Comparison of ENCODE assay signal across 25 mouse cellular contexts in genomic region chr11:21343490-21343889, GRCm38 (mm10). TPM values are rescaled to one million over a fixed set of nuclear protein-coding genes. Genes with fewer than 3 reads are reported as not detected.
DNase-seq lines count a peak whose midpoint lies in the region; ATAC-seq and TF ChIP-seq lines count a peak whose summit lies in the region.
"Had no signal": no experiment of that assay in that cellular context is flagged by ENCODE, and none has a peak within 500 bp of the region (broad histone marks: within the 10 kb centered on the region; RNA-seq: fewer than 3 reads in every experiment).

No protein-coding gene starts in this region.

- peaks cover 7 to 13% of the 10 kb centered on the region in 2 experiments for H3K4me1 ChIP-seq in MEL (ENCODE audit: control insufficient read depth in 1 of 2, insufficient read depth in 2 of 2, low read length in 2 of 2)
- peaks cover 12% of the 10 kb centered on the region for H3K4me1 ChIP-seq in liver, embryonic 11.5 days (replicated peaks; ENCODE audit: control insufficient read depth, insufficient read depth, low read length)
- H3K4me1 ChIP-seq in liver, embryonic 14.5 days (replicated peaks; ENCODE audit: control insufficient read depth in 2 of 2, insufficient read depth in 2 of 2, low read length in 1 of 2), result peaks cover 6 to 8% of the 10 kb centered on the region in 2 experiments
- no peaks in the 10 kb centered on the region for H3K4me1 ChIP-seq in forebrain, embryonic 10.5 days
- H3K4me1 ChIP-seq: embryonic facial prominence, embryonic 12.5 days; embryonic facial prominence, embryonic 15.5 days; forebrain, embryonic 12.5 days; forebrain, embryonic 15.5 days; heart, embryonic 10.5 days; heart, embryonic 13.5 days; hindbrain, embryonic 13.5 days had no signal

- ATAC-seq in liver, embryonic 11.5 days (replicated peaks; ENCODE audit: low FRiP score), result peak; percentile 66
- ATAC-seq in liver, embryonic 14.5 days (ENCODE audit: insufficient read depth), result peak; percentile 68
- ATAC-seq in megakaryocyte progenitor cell, adult 5-6 weeks (replicated peaks; ENCODE audit: poor library complexity), result peak; percentile 66
- ATAC-seq: forebrain, embryonic 15.5 days; hindbrain, embryonic 16.5 days had no signal

- intact Hi-C loops in heart, postnatal 10 days (cut with DNase I), result no loop called here

- 76% methylated on average over 5 of the region's 5 CpGs for WGBS in liver, embryonic 11.5 days
- WGBS in liver, embryonic 14.5 days (ENCODE audit: insufficient replicate concordance), result 43% methylated on average over 5 of the region's 5 CpGs
- 93% methylated on average over 5 of the region's 5 CpGs for WGBS in forebrain, embryonic 10.5 days

- peak overlapping the region; percentile 13; the same call in 1 of the 2 replicates for H3K4me2 ChIP-seq in liver, embryonic 11.5 days
- no peak overlapping the region for H3K4me2 ChIP-seq in liver, embryonic 14.5 days (ENCODE audit: low read depth)
- H3K4me2 ChIP-seq: embryonic facial prominence, embryonic 12.5 days; embryonic facial prominence, embryonic 15.5 days; forebrain, embryonic 12.5 days; forebrain, embryonic 15.5 days; heart, embryonic 13.5 days; hindbrain, embryonic 13.5 days had no signal

- peak; percentile 81 to 85 for TF ChIP-seq EP300 in MEL (IDR thresholded peaks at IDR 0.05; ENCODE audit: low read depth in 1 of 2, low read length in 2 of 2)
- TF ChIP-seq EP300 in liver, embryonic 14.5 days (IDR thresholded peaks at IDR 0.05; ENCODE audit: low read depth), result no peak

- peak; percentile 58 for DNase-seq in MEL (ENCODE audit: low read depth, low spot score)
- DNase-seq in liver, embryonic 11.5 days (ENCODE audit: low spot score), result no peak
- no peak for DNase-seq in liver, embryonic 14.5 days (ENCODE audit: low read depth in 3 of 3, low spot score in 3 of 3)
- DNase-seq in urinary bladder, adult 2 months (ENCODE audit: low spot score), result no peak
- no peak for DNase-seq in forebrain, embryonic 10.5 days (ENCODE audit: extremely low spot score, low spot score)
- DNase-seq in heart, postnatal 10 days, result no peak
- DNase-seq: adrenal gland, adult 2 months; adrenal gland, postnatal 14 days; B cell, adult 2 months; cerebellum, adult 11-12 months; cerebellum, adult 9-10 months; cerebellum, postnatal 14 days; gastrocnemius, postnatal 36 days; heart, adult 2 months had no signal

- TF ChIP-seq CTCF in MEL (IDR thresholded peaks at IDR 0.05 in 2 of 3, conservative IDR thresholded peaks at IDR 0.05 in 1 of 3; ENCODE audit: control insufficient read depth in 1 of 3, insufficient read depth in 1 of 3, low read depth in 2 of 3, low read length in 3 of 3, poor library complexity in 1 of 3, severe bottlenecking in 1 of 3), result no peak
- no peak for TF ChIP-seq CTCF in liver, embryonic 14.5 days (IDR thresholded peaks at IDR 0.05; ENCODE audit: low read depth)

- no peak overlapping the region for H3K9ac ChIP-seq in MEL (ENCODE audit: control insufficient read depth, low read depth, low read length, poor library complexity, severe bottlenecking)
- no peak overlapping the region for H3K9ac ChIP-seq in liver, embryonic 11.5 days (ENCODE audit: low read depth, low read length)
- H3K9ac ChIP-seq in liver, embryonic 14.5 days (replicated peaks), result no peak overlapping the region
- H3K9ac ChIP-seq: embryonic facial prominence, embryonic 12.5 days; embryonic facial prominence, embryonic 15.5 days; forebrain, embryonic 12.5 days; forebrain, embryonic 15.5 days; heart, embryonic 13.5 days; hindbrain, embryonic 13.5 days had no signal

- no peaks in the 10 kb centered on the region for H3K27me3 ChIP-seq in MEL (ENCODE audit: control insufficient read depth in 1 of 2, insufficient read depth in 2 of 2, low read length in 2 of 2)
- no peaks in the 10 kb centered on the region for H3K27me3 ChIP-seq in liver, embryonic 11.5 days (replicated peaks; ENCODE audit: control insufficient read depth, insufficient read depth, low read length)
- H3K27me3 ChIP-seq in liver, embryonic 14.5 days (ENCODE audit: control insufficient read depth, insufficient read depth, low read length), result no peaks in the 10 kb centered on the region
- no peaks in the 10 kb centered on the region for H3K27me3 ChIP-seq in forebrain, embryonic 10.5 days (ENCODE audit: poor library complexity, severe bottlenecking)
- H3K27me3 ChIP-seq: CH12.LX; embryonic facial prominence, embryonic 12.5 days; embryonic facial prominence, embryonic 15.5 days; forebrain, embryonic 12.5 days; forebrain, embryonic 15.5 days; heart, embryonic 13.5 days; hindbrain, embryonic 13.5 days had no signal

- no peak for TF ChIP-seq POLR2A in MEL (IDR thresholded peaks at IDR 0.05; ENCODE audit: control insufficient read depth in 1 of 2, insufficient read depth in 1 of 2, low read depth in 1 of 2, low read length in 2 of 2, poor library complexity in 1 of 2)

- no peaks in the 10 kb centered on the region for H3K9me3 ChIP-seq in MEL (replicated peaks; ENCODE audit: insufficient read depth, low read length)
- no peaks in the 10 kb centered on the region for H3K9me3 ChIP-seq in liver, embryonic 11.5 days (ENCODE audit: control insufficient read depth, low read length)
- H3K9me3 ChIP-seq in liver, embryonic 14.5 days (ENCODE audit: control insufficient read depth, low read length), result no peaks in the 10 kb centered on the region
- H3K9me3 ChIP-seq in forebrain, embryonic 10.5 days, result no peaks in the 10 kb centered on the region
- H3K9me3 ChIP-seq: embryonic facial prominence, embryonic 12.5 days; embryonic facial prominence, embryonic 15.5 days; forebrain, embryonic 12.5 days; forebrain, embryonic 15.5 days; G1E; heart, embryonic 10.5 days; heart, embryonic 13.5 days; hindbrain, embryonic 13.5 days had no signal

- H3K36me3 ChIP-seq in MEL (ENCODE audit: control insufficient read depth in 1 of 2, insufficient read depth in 2 of 2, low read length in 2 of 2), result peaks cover 0 to 11% of the 10 kb centered on the region in 2 experiments; a peak in 2 of 4 replicates
- no peaks in the 10 kb centered on the region; the same call in 1 of the 2 replicates for H3K36me3 ChIP-seq in liver, embryonic 11.5 days (ENCODE audit: control insufficient read depth, insufficient read depth, low read length)
- H3K36me3 ChIP-seq in liver, embryonic 14.5 days (replicated peaks; ENCODE audit: control insufficient read depth, insufficient read depth, low read depth), result no peaks in the 10 kb centered on the region
- peaks cover 20% of the 10 kb centered on the region for H3K36me3 ChIP-seq in forebrain, embryonic 10.5 days (replicated peaks)

- H3K4me3 ChIP-seq in MEL (ENCODE audit: control insufficient read depth in 1 of 2, insufficient read depth in 1 of 2, low read depth in 2 of 2, low read length in 2 of 2), result no peak overlapping the region
- no peak overlapping the region for H3K4me3 ChIP-seq in liver, embryonic 11.5 days (ENCODE audit: low read depth, low read length)
- no peak overlapping the region for H3K4me3 ChIP-seq in liver, embryonic 14.5 days (ENCODE audit: insufficient read depth in 1 of 2, low read depth in 2 of 2, low read length in 2 of 2)
- no peak overlapping the region for H3K4me3 ChIP-seq in forebrain, embryonic 10.5 days
- H3K4me3 ChIP-seq: embryonic facial prominence, embryonic 12.5 days; embryonic facial prominence, embryonic 15.5 days; forebrain, embryonic 12.5 days; forebrain, embryonic 15.5 days; heart, adult 2 months; heart, embryonic 10.5 days; heart, embryonic 13.5 days; hindbrain, embryonic 13.5 days had no signal

- no peak for TF ChIP-seq RAD21 in MEL (IDR thresholded peaks at IDR 0.05; ENCODE audit: low read depth, low read length)

- H3K79me2 ChIP-seq in MEL (ENCODE audit: control insufficient read depth, insufficient read depth, low read length, poor library complexity), result no peaks in the 10 kb centered on the region

- H3K27ac ChIP-seq in MEL (ENCODE audit: control insufficient read depth, low read depth, low read length), result no peak overlapping the region
- no peak overlapping the region for H3K27ac ChIP-seq in liver, embryonic 11.5 days (ENCODE audit: low read depth, low read length)
- H3K27ac ChIP-seq in liver, embryonic 14.5 days, result no peak overlapping the region
- no peak overlapping the region for H3K27ac ChIP-seq in forebrain, embryonic 10.5 days
- H3K27ac ChIP-seq: embryonic facial prominence, embryonic 12.5 days; embryonic facial prominence, embryonic 15.5 days; forebrain, embryonic 12.5 days; forebrain, embryonic 15.5 days; heart, adult 2 months; heart, embryonic 10.5 days; heart, embryonic 13.5 days; hindbrain, embryonic 13.5 days had no signal

TF ChIP-seq in MEL, 35 proteins besides CTCF, POLR2A, EP300 and RAD21 (continues in another document):
- TF ChIP-seq ZNF384 (IDR thresholded peaks at IDR 0.05; ENCODE audit: low read depth, low read length) (no peak), ETS1 (IDR thresholded peaks at IDR 0.05; ENCODE audit: low read depth, low read length) (peak; percentile 74), GATA1 (IDR thresholded peaks at IDR 0.05; ENCODE audit: low read depth, low read length) (peak; percentile 85), MAX (IDR thresholded peaks at IDR 0.05; ENCODE audit: low read length) (no peak), MXI1 (IDR thresholded peaks at IDR 0.05; ENCODE audit: low read depth, low read length) (peak; percentile 30; the same call in 1 of the 2 replicates), ZC3H11A (IDR thresholded peaks at IDR 0.05; ENCODE audit: low read depth, low read length) (no peak), MAFK (IDR thresholded peaks at IDR 0.05; ENCODE audit: borderline replicate concordance, low read depth, low read length) (peak; percentile 58; the same call in 1 of the 2 replicates), ZMIZ1 (IDR thresholded peaks at IDR 0.05; ENCODE audit: low read depth, low read length) (no peak), TCF12 (IDR thresholded peaks at IDR 0.05; ENCODE audit: low read depth, low read length) (peak; percentile 81), RCOR1 (IDR thresholded peaks at IDR 0.05; ENCODE audit: low read depth, low read length) (peak; percentile 88), ZKSCAN1 (IDR thresholded peaks at IDR 0.05; ENCODE audit: low read depth, low read length) (0 out of 2 replicates have a peak, but pooled peaks have one; percentile 14)

RNA-seq across cellular contexts. Expression of gene Ugp2, which starts 27.5 kb away (rescaled TPM):
- total RNA-seq in MEL (2012; rRNA removed), result 5.8 and 5.9 TPM in 2 replicates
- 1 to 10 TPM in 1 of 2 experiments, not detected in 1; 6.3 TPM for polyA plus RNA-seq in MEL (2012; ENCODE audit: insufficient read depth in 1 of 2, insufficient read length in 2 of 2, low read depth in 1 of 2, low replicate concordance in 2 of 2, missing spikeins in 1 of 2)
- 41.6 and 42.8 TPM in 2 replicates for polyA plus RNA-seq in liver, embryonic 11.5 days (2014; fragmentation: Nextera tagmentation; extraction: Ambion mirVana)
- 7.2 and 12.3 TPM in 2 replicates for polyA plus RNA-seq in liver, embryonic 14.5 days (2012; rRNA removed)
- polyA plus RNA-seq in liver, embryonic 14.5 days (2014; fragmentation: Nextera tagmentation; extraction: Ambion mirVana), result 31.6 and 32.5 TPM in 2 replicates
- 63.3 and 64.7 TPM in 2 replicates for total RNA-seq in megakaryocyte progenitor cell, adult 5-6 weeks (2015)
- 55.0 and 72.3 TPM in 2 replicates for total RNA-seq in megakaryocyte progenitor cell, adult 5-6 weeks (2017)
- 91.0 and 96.7 TPM in 2 replicates for polyA plus RNA-seq in urinary bladder, adult 2 months (2012; rRNA removed)
- 44.5 and 45.2 TPM in 2 replicates for polyA plus RNA-seq in forebrain, embryonic 10.5 days (2016; fragmentation: Nextera tagmentation; extraction: Ambion mirVana)
- total RNA-seq in heart, postnatal 10 days (2021), result 100 to 1,000 TPM; 187 to 190 TPM
